Mouse (Mus musculus) neural tube, embryonic 11.5 days (tissue): ENCODE data around the gene Apobec3. TPM values are rescaled to one million over a fixed set of nuclear protein-coding genes. Genes with fewer than 3 reads are reported as not detected.

Experiments used
- ATAC-seq: fragments of 200-750 bp; cut with Nextera tagmentation; 2 replicates; pipeline ENCODE4 v1.8.0; 2017; ENCODE audit warnings: moderate number of reproducible peaks, mild to moderate bottlenecking, moderate TSS enrichment, moderate library complexity; ENCODE audit not compliant: insufficient read depth, low FRiP score, low TSS enrichment
- DNase-seq: peaks from one replicate; pipeline ENCODE4 v3.0.0-alpha.2; 2015; ENCODE audit warnings: low spot score
- H3K27ac ChIP-seq: fragments of 300-500 bp; sonication (generic); 2 replicates; pipeline ENCODE4 v1.5.1; 2014; ENCODE audit warnings: low read depth, mild to moderate bottlenecking, low read length
- H3K27me3 ChIP-seq: fragments of 300-500 bp; sonication (generic); 2 replicates; pipeline ENCODE4 v1.6.1; 2014; ENCODE audit warnings: mild to moderate bottlenecking, low read length, mixed read lengths; ENCODE audit not compliant: control insufficient read depth, insufficient read depth
- H3K36me3 ChIP-seq: fragments of 300-500 bp; sonication (generic); 2 replicates; pipeline ENCODE4 v1.6.1; 2014; ENCODE audit warnings: mild to moderate bottlenecking, low read length, moderate library complexity, mixed read lengths; ENCODE audit not compliant: control insufficient read depth, insufficient read depth
- H3K4me1 ChIP-seq: fragments of 300-500 bp; sonication (generic); 2 replicates; pipeline ENCODE4 v1.6.1; 2014; ENCODE audit warnings: low read length, mixed read lengths; ENCODE audit not compliant: control insufficient read depth, insufficient read depth
- H3K4me2 ChIP-seq: fragments of 300-500 bp; sonication (generic); 2 replicates; pipeline ENCODE4 v1.6.1; 2014; ENCODE audit warnings: low read depth, mild to moderate bottlenecking, moderate library complexity
- H3K4me3 ChIP-seq: fragments of 300-500 bp; sonication (generic); 2 replicates; pipeline ENCODE4 v1.5.1; 2014; ENCODE audit warnings: low read depth, low read length
- H3K9ac ChIP-seq: fragments of 300-500 bp; sonication (generic); 2 replicates; pipeline ENCODE4 v1.6.1; 2014; ENCODE audit warnings: mild to moderate bottlenecking, low read length
- H3K9me3 ChIP-seq: fragments of 300-500 bp; sonication (generic); 2 replicates; pipeline ENCODE4 v1.6.1; 2016; ENCODE audit warnings: low read length; ENCODE audit not compliant: control insufficient read depth
- WGBS: fragments of 180-500 bp; shearing (Covaris S2); extraction: QIAGEN DNeasy Blood & Tissue Kit; methylation state at CpG from one replicate; pipeline ENCODE4 v1.1.7; 2014; 5-methylcytosine and 5-hydroxymethylcytosine counted together
- polyA plus RNA-seq: library from polyadenylated mRNA; unstranded; fragments of >200 nt; fragmentation: Nextera tagmentation; extraction: Ambion mirVana; gene quantifications from 2 replicates; pipeline ENCODE4 v1.2.1, GENCODE M21; 2014

Gene Apobec3
- polyA plus RNA-seq, 1 experiment from 2014 or later, result 5.4 TPM

- Histone ChIP-seq H3K9ac (no peak overlapping the region), H3K27ac (no peak overlapping the region), H3K36me3 (no peaks in the 10 kb centered on the region), H3K27me3 (no peaks in the 10 kb centered on the region), H3K4me3 (no peak overlapping the region), H3K9me3 (no peaks in the 10 kb centered on the region), H3K4me1 (peaks cover 4% of the 10 kb centered on the region; the same call in 1 of the 2 replicates), H3K4me2 (no peak overlapping the region)
- DNase-seq, result no peak
- ATAC-seq, result no peak
- 79% methylated on average over 5 of the region's 5 CpGs for WGBS
Observed at GRCm38 (mm10) chr15:79944948-79945347, 53.5 kb downstream of the Apobec3 start.

- Histone ChIP-seq H3K9me3 (no peaks in the 10 kb centered on the region), H3K36me3 (no peaks in the 10 kb centered on the region), H3K4me2 (no peak overlapping the region), H3K27ac (no peak overlapping the region), H3K27me3 (no peaks in the 10 kb centered on the region), H3K4me1 (peaks cover 13% of the 10 kb centered on the region), H3K9ac (no peak overlapping the region), H3K4me3 (no peak overlapping the region)
- WGBS, result 11% methylated on average over 4 of the region's 4 CpGs
- peak; percentile 88 for DNase-seq
- peak; percentile 75 for ATAC-seq
Observed at GRCm38 (mm10) chr15:79946022-79946421, 54.6 kb downstream of the Apobec3 start.

GRCm38 (mm10) chr15:79946790-79947189 is 55.3 kb downstream of the Apobec3 start:
- DNase-seq, result no peak
- ATAC-seq, result no peak
- H3K27ac ChIP-seq, result no peak overlapping the region
- peaks cover 19% of the 10 kb centered on the region for H3K4me1 ChIP-seq
- WGBS, result 66% methylated on average over 9 of the region's 9 CpGs
- no peaks in the 10 kb centered on the region for H3K9me3 ChIP-seq
- no peak overlapping the region for H3K9ac ChIP-seq
- H3K4me3 ChIP-seq, result no peak overlapping the region
- no peaks in the 10 kb centered on the region for H3K27me3 ChIP-seq
- no peak overlapping the region for H3K4me2 ChIP-seq
- H3K36me3 ChIP-seq, result no peaks in the 10 kb centered on the region

GRCm38 (mm10) chr15:79947681-79948080 is 56.2 kb downstream of the Apobec3 start:
- Histone ChIP-seq H3K9ac (no peak overlapping the region), H3K4me3 (no peak overlapping the region), H3K4me1 (peaks cover 20% of the 10 kb centered on the region), H3K27me3 (no peaks in the 10 kb centered on the region), H3K36me3 (no peaks in the 10 kb centered on the region), H3K4me2 (no peak overlapping the region), H3K9me3 (no peaks in the 10 kb centered on the region), H3K27ac (no peak overlapping the region)
- 72% methylated on average over 6 of the region's 6 CpGs for WGBS
- DNase-seq (no peak), ATAC-seq (no peak)

GRCm38 (mm10) chr15:79950250-79951025 is 59.0 kb downstream of the Apobec3 start:
- WGBS, result 3% methylated on average over 22 of the region's 24 CpGs

GRCm38 (mm10) chr15:79951226-79951625 is 59.8 kb downstream of the Apobec3 start:
- ATAC-seq (no peak), DNase-seq (no peak)
- H3K4me3 ChIP-seq, result no peak overlapping the region
- no peak overlapping the region for H3K4me2 ChIP-seq
- no peak overlapping the region for H3K9ac ChIP-seq
- no peaks in the 10 kb centered on the region for H3K36me3 ChIP-seq
- no peaks in the 10 kb centered on the region for H3K27me3 ChIP-seq
- H3K9me3 ChIP-seq, result no peaks in the 10 kb centered on the region
- peaks cover 20% of the 10 kb centered on the region for H3K4me1 ChIP-seq
- 80% methylated on average over 6 of the region's 6 CpGs for WGBS
- no peak overlapping the region for H3K27ac ChIP-seq

More at GRCm38 (mm10) chr15:79950250-79951025, 59.0 kb downstream of the Apobec3 start:
- ATAC-seq (peak; percentile 62), DNase-seq (peak; percentile 79)
- Histone ChIP-seq H3K4me3 (peak overlapping the region; percentile 23), H3K9ac (peak overlapping the region; percentile 35), H3K27me3 (no peaks in the 10 kb centered on the region), H3K36me3 (no peaks in the 10 kb centered on the region), H3K27ac (no peak overlapping the region), H3K4me1 (peaks cover 20% of the 10 kb centered on the region), H3K4me2 (peak overlapping the region; percentile 47), H3K9me3 (no peaks in the 10 kb centered on the region)

GRCm38 (mm10) chr15:79951730-79952503 is 60.5 kb downstream of the Apobec3 start:
- Histone ChIP-seq H3K4me2 (no peak overlapping the region), H3K36me3 (no peaks in the 10 kb centered on the region), H3K4me1 (peaks cover 20% of the 10 kb centered on the region), H3K9me3 (no peaks in the 10 kb centered on the region), H3K4me3 (no peak overlapping the region), H3K27me3 (no peaks in the 10 kb centered on the region), H3K27ac (no peak overlapping the region), H3K9ac (no peak overlapping the region)
- no peak for DNase-seq
- no peak for ATAC-seq
- 51% methylated on average over 14 of the region's 14 CpGs for WGBS

GRCm38 (mm10) chr15:79952504-79953231 is 61.2 kb downstream of the Apobec3 start:
- ATAC-seq (no peak), DNase-seq (no peak)
- WGBS, result 53% methylated on average over 11 of the region's 11 CpGs
- Histone ChIP-seq H3K4me2 (no peak overlapping the region), H3K27ac (no peak overlapping the region), H3K36me3 (no peaks in the 10 kb centered on the region), H3K9me3 (no peaks in the 10 kb centered on the region), H3K4me1 (peaks cover 20% of the 10 kb centered on the region), H3K4me3 (no peak overlapping the region), H3K9ac (no peak overlapping the region), H3K27me3 (no peaks in the 10 kb centered on the region)
